Mouse (Mus musculus) forebrain, postnatal 0 days (tissue): ENCODE measurements at regions not wholly inside any gene's neighbourhood (a gene's known extent, or its start where the extent isn't known, plus 50 kb on each side); places are given as distances from the start of the nearest gene placed in this dataset.

Experiments
- ATAC-seq: fragments of 200-750 bp; cut with Nextera tagmentation; 2 replicates; pipeline ENCODE4 v1.8.0; 2017; ENCODE audit warnings: mild to moderate bottlenecking, moderate library complexity
- DNase-seq: peaks from one replicate; pipeline ENCODE4 v3.0.0-alpha.2; 2015
- H3K27ac ChIP-seq: fragments of 300-500 bp; sonication (generic); 2 replicates; pipeline ENCODE4 v1.5.1; 2014; ENCODE audit warnings: low read depth, mild to moderate bottlenecking, antibody characterized with exemption, low read length, moderate library complexity, mixed read lengths
- H3K27me3 ChIP-seq: fragments of 300-500 bp; sonication (generic); 2 replicates; pipeline ENCODE4 v1.6.1; 2014; ENCODE audit warnings: mild to moderate bottlenecking, low read length, mixed read lengths; ENCODE audit not compliant: insufficient read depth
- H3K36me3 ChIP-seq: fragments of 300-500 bp; sonication (generic); 2 replicates; pipeline ENCODE4 v1.6.1; 2014; ENCODE audit warnings: mild to moderate bottlenecking, moderate library complexity; ENCODE audit not compliant: insufficient read depth
- H3K4me1 ChIP-seq: fragments of 300-500 bp; sonication (generic); 2 replicates; pipeline ENCODE4 v1.6.1; 2014; ENCODE audit warnings: antibody characterized with exemption; ENCODE audit not compliant: insufficient read depth
- H3K4me2 ChIP-seq: fragments of 300-500 bp; sonication (generic); 2 replicates; pipeline ENCODE4 v1.6.1; 2014; ENCODE audit warnings: low read depth, mild to moderate bottlenecking, moderate library complexity
- H3K4me3 ChIP-seq: fragments of 300-500 bp; sonication (generic); 2 replicates; pipeline ENCODE4 v1.5.1; 2014; ENCODE audit warnings: low read depth, low read length, mixed read lengths
- H3K9ac ChIP-seq: fragments of 300-500 bp; sonication (generic); 2 replicates; pipeline ENCODE4 v1.6.1; 2014; ENCODE audit warnings: mild to moderate bottlenecking
- H3K9me3 ChIP-seq: fragments of 300-500 bp; sonication (generic); 2 replicates; pipeline ENCODE4 v1.6.1; 2016; ENCODE audit warnings: low read length
- CTCF ChIP-seq: sonication (generic); IDR thresholded peaks from 2 replicates; pipeline ENCODE4 v1.5.1; 2016; ENCODE audit warnings: antibody characterized with exemption, control low read depth, low read depth
- WGBS: fragments of 180-500 bp; shearing (Covaris S2); extraction: QIAGEN DNeasy Blood & Tissue Kit; methylation state at CpG from one replicate; pipeline ENCODE4 v1.1.7; 2014; 5-methylcytosine and 5-hydroxymethylcytosine counted together

GRCm38 (mm10) chr10:101269371-101269770 lies 411.9 kb upstream of the Mgat4c start:
- no peaks in the 10 kb centered on the region for H3K4me1 ChIP-seq
- no peaks in the 10 kb centered on the region for H3K36me3 ChIP-seq
- no peak overlapping the region for H3K27ac ChIP-seq
- no peaks in the 10 kb centered on the region for H3K9me3 ChIP-seq
- H3K27me3 ChIP-seq, result no peaks in the 10 kb centered on the region
- H3K4me3 ChIP-seq, result no peak overlapping the region
- no peak overlapping the region for H3K9ac ChIP-seq
- DNase-seq (no peak), ATAC-seq (no peak)
- H3K4me2 ChIP-seq, result no peak overlapping the region
- no peak for TF ChIP-seq CTCF

GRCm38 (mm10) chr10:101271459-101272299 lies 409.6 kb upstream of the Mgat4c start:
- ATAC-seq (no peak), DNase-seq (no peak)
- Histone ChIP-seq H3K4me2 (no peak overlapping the region), H3K36me3 (no peaks in the 10 kb centered on the region), H3K27ac (no peak overlapping the region), H3K9ac (no peak overlapping the region), H3K4me3 (no peak overlapping the region), H3K4me1 (no peaks in the 10 kb centered on the region), H3K27me3 (no peaks in the 10 kb centered on the region), H3K9me3 (no peaks in the 10 kb centered on the region)
- TF ChIP-seq CTCF, result no peak
- 86% methylated on average over 3 of the region's 3 CpGs for WGBS

GRCm38 (mm10) chr10:101288082-101288481 lies 393.2 kb upstream of the Mgat4c start:
- no peaks in the 10 kb centered on the region for H3K27me3 ChIP-seq
- DNase-seq (peak; percentile 59), ATAC-seq (peak; percentile 12; the same call in 1 of the 2 replicates)
- no peak for TF ChIP-seq CTCF
- no peak overlapping the region for H3K4me3 ChIP-seq
- no peaks in the 10 kb centered on the region for H3K36me3 ChIP-seq
- H3K9me3 ChIP-seq, result no peaks in the 10 kb centered on the region
- no peaks in the 10 kb centered on the region for H3K4me1 ChIP-seq
- no peak overlapping the region for H3K9ac ChIP-seq
- 59% methylated on average over 2 of the region's 2 CpGs for WGBS
- H3K27ac ChIP-seq, result no peak overlapping the region
- H3K4me2 ChIP-seq, result no peak overlapping the region

- ATAC-seq, result peak; percentile 29; the same call in 1 of the 2 replicates
- 15% methylated on average over 2 of the region's 2 CpGs for WGBS
- H3K27ac ChIP-seq, result no peak overlapping the region
- H3K27me3 ChIP-seq, result no peaks in the 10 kb centered on the region
- no peak overlapping the region for H3K9ac ChIP-seq
- no peak for TF ChIP-seq CTCF
- H3K9me3 ChIP-seq, result no peaks in the 10 kb centered on the region
- no peak overlapping the region for H3K4me3 ChIP-seq
- no peak overlapping the region for H3K4me2 ChIP-seq
- no peaks in the 10 kb centered on the region for H3K36me3 ChIP-seq
- DNase-seq, result no peak
- H3K4me1 ChIP-seq, result no peaks in the 10 kb centered on the region
Measured at GRCm38 (mm10) chr10:101302138-101302780, 379.0 kb upstream of the Mgat4c start.

GRCm38 (mm10) chr10:101304075-101304474 lies 377.2 kb upstream of the Mgat4c start:
- ATAC-seq, result no peak
- Histone ChIP-seq H3K9me3 (no peaks in the 10 kb centered on the region), H3K9ac (no peak overlapping the region), H3K27ac (no peak overlapping the region), H3K4me1 (no peaks in the 10 kb centered on the region), H3K36me3 (no peaks in the 10 kb centered on the region), H3K27me3 (no peaks in the 10 kb centered on the region), H3K4me2 (no peak overlapping the region), H3K4me3 (no peak overlapping the region)
- DNase-seq, result no peak
- no peak for TF ChIP-seq CTCF

- Histone ChIP-seq H3K9me3 (no peaks in the 10 kb centered on the region), H3K4me1 (no peaks in the 10 kb centered on the region)
Measured at GRCm38 (mm10) chr10:101316659-101317338, 364.5 kb upstream of the Mgat4c start.

More at GRCm38 (mm10) chr10:101316659-101317338, 364.5 kb upstream of the Mgat4c start:
- TF ChIP-seq CTCF, result no peak
- Histone ChIP-seq H3K4me2 (no peak overlapping the region), H3K4me3 (no peak overlapping the region), H3K9ac (no peak overlapping the region), H3K27me3 (no peaks in the 10 kb centered on the region), H3K27ac (no peak overlapping the region), H3K36me3 (no peaks in the 10 kb centered on the region)
- ATAC-seq (peak; percentile 79), DNase-seq (peak; percentile 55)
- 22% methylated on average over 3 of the region's 3 CpGs for WGBS
